Mouse (Mus musculus) ES-Bruce4 (cell line): Measurements from ENCODE around the gene Sbds.

Experiments used
- CTCF ChIP-seq: IDR thresholded peaks from one replicate; pipeline ENCODE4 v1.8.1; 2011; ENCODE audit warnings: low read depth, low read length
- EP300 ChIP-seq: IDR thresholded peaks from 2 replicates; pipeline ENCODE4 v1.6.1; 2011; ENCODE audit warnings: low read depth, low read length; ENCODE audit not compliant: insufficient read depth
- POLR2A ChIP-seq: IDR thresholded peaks from one replicate; pipeline ENCODE4 v1.8.1; 2011; ENCODE audit warnings: low read length; ENCODE audit not compliant: insufficient read depth

DNA sequence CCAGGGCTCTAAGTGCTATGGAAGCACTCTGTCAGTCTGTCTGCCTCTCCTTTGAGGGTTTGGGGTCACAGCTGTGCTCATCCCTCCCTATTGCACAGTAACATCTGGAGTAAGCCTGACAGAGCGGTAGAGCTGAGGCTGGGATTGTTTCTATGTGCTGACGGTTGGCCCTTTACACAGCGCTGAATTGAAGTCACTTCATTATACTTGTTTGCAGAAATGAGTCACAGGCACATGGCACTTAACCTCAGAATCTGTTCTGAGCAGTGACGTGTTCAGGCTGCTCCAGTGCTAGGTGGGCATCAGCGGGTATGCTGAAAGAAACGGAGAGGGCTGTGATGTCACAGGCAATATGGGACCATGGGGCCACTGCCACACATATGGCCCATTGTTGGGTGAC is 17.7 kb upstream of the Sbds start:
- no peak for TF ChIP-seq POLR2A
- TF ChIP-seq CTCF: no peak
- TF ChIP-seq EP300: no peak
